Mouse (Mus musculus) forebrain, embryonic 16.5 days (tissue): ENCODE measurements around the gene Fat3. TPM values are rescaled to one million over a fixed set of nuclear protein-coding genes. Genes with fewer than 3 reads are reported as not detected.

Experiments used
- ATAC-seq: fragments of 200-750 bp; cut with Nextera tagmentation; 2 replicates; pipeline ENCODE4 v1.8.0; 2017; ENCODE audit warnings: mild to moderate bottlenecking, moderate library complexity
- H3K27ac ChIP-seq: fragments of 300-500 bp; sonication (generic); 2 replicates; pipeline ENCODE4 v1.5.1; 2014; ENCODE audit warnings: low read length, control low read depth
- H3K27me3 ChIP-seq: fragments of 300-500 bp; sonication (generic); replicated peaks from 2 replicates; pipeline ENCODE4 v1.6.1; 2014; ENCODE audit warnings: low read length; ENCODE audit not compliant: control insufficient read depth, insufficient read depth
- H3K36me3 ChIP-seq: fragments of 300-500 bp; sonication (generic); 2 replicates; pipeline ENCODE4 v1.6.1; 2014; ENCODE audit not compliant: control insufficient read depth, insufficient read depth
- H3K4me1 ChIP-seq: fragments of 300-500 bp; sonication (generic); replicated peaks from 2 replicates; pipeline ENCODE4 v1.6.1; 2014; ENCODE audit warnings: low read length; ENCODE audit not compliant: control insufficient read depth, insufficient read depth
- H3K4me2 ChIP-seq: fragments of 300-500 bp; sonication (generic); 2 replicates; pipeline ENCODE4 v1.6.1; 2014; ENCODE audit warnings: mild to moderate bottlenecking, low read length, control low read depth
- H3K4me3 ChIP-seq: fragments of 300-500 bp; sonication (generic); replicated peaks from 2 replicates; pipeline ENCODE4 v1.5.1; 2014; ENCODE audit warnings: mild to moderate bottlenecking, low read length, control low read depth
- H3K9ac ChIP-seq: fragments of 300-500 bp; sonication (generic); replicated peaks from 2 replicates; pipeline ENCODE4 v1.6.1; 2014; ENCODE audit warnings: low read depth, low read length, control low read depth
- H3K9me3 ChIP-seq: fragments of 300-500 bp; sonication (generic); 2 replicates; pipeline ENCODE4 v1.6.1; 2016; ENCODE audit warnings: low read length; ENCODE audit not compliant: control insufficient read depth
- WGBS: fragments of 180-500 bp; shearing (Covaris S2); extraction: QIAGEN DNeasy Blood & Tissue Kit; methylation state at CpG from one replicate; pipeline ENCODE4 v1.1.7; 2014; 5-methylcytosine and 5-hydroxymethylcytosine counted together
- polyA plus RNA-seq: library from polyadenylated mRNA; unstranded; fragments of >200 nt; fragmentation: Nextera tagmentation; extraction: Ambion mirVana; gene quantifications from 2 replicates; pipeline ENCODE4 v1.2.1, GENCODE M21; 2015

The Fat3 gene
- polyA plus RNA-seq, 1 experiment from 2014 or later, result 12.8 TPM

DNA sequence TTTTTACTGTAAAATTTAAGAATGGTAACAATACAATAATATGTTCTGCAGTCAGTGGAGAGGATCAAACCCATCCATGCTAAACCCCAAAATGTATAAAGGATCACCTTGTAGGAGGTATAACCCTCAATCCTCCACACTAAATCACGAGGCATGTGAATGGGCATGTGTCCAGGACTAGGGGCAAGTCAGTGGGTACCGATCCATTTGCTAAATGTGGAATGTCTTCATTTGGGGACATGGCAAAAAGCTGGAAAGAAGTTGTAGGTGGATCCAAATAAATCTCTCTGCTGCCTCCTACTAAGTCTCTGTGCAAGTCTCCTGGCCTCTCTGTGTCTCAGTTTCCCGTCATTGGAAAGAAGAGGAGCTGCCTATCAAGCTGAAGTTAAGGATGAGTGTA, 39.6 kb downstream of the Fat3 start:
- Histone ChIP-seq H3K9ac (no peak overlapping the region), H3K9me3 (no peaks in the 10 kb centered on the region), H3K27ac (no peak overlapping the region), H3K4me1 (no peaks in the 10 kb centered on the region), H3K36me3 (no peaks in the 10 kb centered on the region), H3K4me2 (no peak overlapping the region), H3K27me3 (no peaks in the 10 kb centered on the region), H3K4me3 (no peak overlapping the region)
- no peak for ATAC-seq
- WGBS, result 93% methylated on average over 3 of the region's 3 CpGs

DNA sequence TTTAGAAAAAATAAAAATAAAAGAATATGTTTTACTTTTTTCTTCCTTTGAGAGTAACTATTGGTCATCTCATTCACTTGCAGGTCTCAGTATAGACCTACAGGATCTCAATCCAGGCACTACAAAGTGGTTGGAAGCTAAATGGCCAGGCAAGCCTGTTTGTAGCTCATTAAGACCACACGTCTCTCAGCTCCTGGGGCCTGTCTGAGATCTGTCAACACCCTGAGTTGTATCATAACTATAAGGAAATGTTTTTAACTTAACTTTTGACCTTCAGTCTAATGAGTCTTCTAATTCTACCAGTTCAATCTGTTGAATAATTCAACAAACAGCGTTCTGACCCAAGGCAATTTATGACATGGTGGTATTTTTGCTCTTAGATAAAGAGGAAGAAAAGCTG, 40.5 kb downstream of the Fat3 start:
- no peaks in the 10 kb centered on the region for H3K9me3 ChIP-seq
- WGBS, result 82% methylated on average over 2 of the region's 2 CpGs

DNA sequence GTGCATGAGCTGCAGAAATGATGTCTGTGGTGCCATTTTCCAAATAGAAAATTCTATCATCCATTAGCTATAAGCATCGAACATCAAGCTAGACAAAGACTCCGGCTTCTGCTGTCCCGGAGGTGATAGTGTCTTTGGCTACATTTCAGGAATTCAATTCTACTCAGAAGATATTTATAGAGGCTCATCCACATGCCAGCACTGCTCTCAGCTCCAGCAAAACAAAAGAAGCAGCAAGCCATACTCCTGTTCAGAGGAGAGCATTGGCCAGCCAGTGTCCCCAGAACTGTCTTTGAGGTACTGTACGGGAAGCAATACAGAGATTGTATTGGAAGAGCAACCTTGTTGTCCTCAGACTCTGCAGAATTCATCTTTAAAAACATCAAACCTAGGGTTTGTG, 59.2 kb downstream of the Fat3 start:
- Histone ChIP-seq H3K4me2 (no peak overlapping the region), H3K36me3 (no peaks in the 10 kb centered on the region), H3K9me3 (no peaks in the 10 kb centered on the region), H3K4me1 (peaks cover 26% of the 10 kb centered on the region), H3K4me3 (no peak overlapping the region), H3K9ac (no peak overlapping the region), H3K27ac (no peak overlapping the region), H3K27me3 (no peaks in the 10 kb centered on the region)
- WGBS, result 76% methylated on average over 4 of the region's 4 CpGs
- ATAC-seq, result no peak

More for the DNA sequence above, 40.5 kb downstream of the Fat3 start:
- no peaks in the 10 kb centered on the region for H3K4me1 ChIP-seq
- H3K27ac ChIP-seq, result no peak overlapping the region
- ATAC-seq, result no peak
- no peak overlapping the region for H3K4me2 ChIP-seq
- no peaks in the 10 kb centered on the region for H3K27me3 ChIP-seq
- no peaks in the 10 kb centered on the region for H3K36me3 ChIP-seq
- no peak overlapping the region for H3K9ac ChIP-seq
- H3K4me3 ChIP-seq, result no peak overlapping the region

DNA sequence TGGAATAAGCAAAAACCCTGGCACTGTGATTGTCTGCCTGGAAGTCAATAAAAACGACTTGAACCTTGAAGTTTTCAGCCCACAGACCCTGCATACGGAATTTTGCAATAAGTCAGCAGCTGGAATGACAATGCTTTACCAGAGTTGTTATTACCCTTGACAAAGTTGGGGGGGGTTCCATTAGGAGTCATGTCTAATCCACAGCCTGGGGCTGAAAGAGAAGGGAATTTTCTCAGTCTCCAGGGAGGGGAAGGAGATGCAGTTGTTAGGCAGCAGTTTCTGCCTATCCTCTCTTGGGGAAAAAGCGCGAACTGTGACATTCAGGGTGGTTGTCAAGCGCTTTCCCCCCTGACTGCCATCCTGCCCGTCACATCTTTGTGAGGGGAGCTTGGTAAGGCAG, 60.4 kb downstream of the Fat3 start:
- Histone ChIP-seq H3K27me3 (no peaks in the 10 kb centered on the region), H3K4me1 (peaks cover 26% of the 10 kb centered on the region), H3K9ac (no peak overlapping the region), H3K4me3 (no peak overlapping the region), H3K9me3 (no peaks in the 10 kb centered on the region), H3K36me3 (no peaks in the 10 kb centered on the region), H3K27ac (no peak overlapping the region), H3K4me2 (no peak overlapping the region)
- 45% methylated on average over 6 of the region's 6 CpGs for WGBS
- ATAC-seq, result no peak

DNA sequence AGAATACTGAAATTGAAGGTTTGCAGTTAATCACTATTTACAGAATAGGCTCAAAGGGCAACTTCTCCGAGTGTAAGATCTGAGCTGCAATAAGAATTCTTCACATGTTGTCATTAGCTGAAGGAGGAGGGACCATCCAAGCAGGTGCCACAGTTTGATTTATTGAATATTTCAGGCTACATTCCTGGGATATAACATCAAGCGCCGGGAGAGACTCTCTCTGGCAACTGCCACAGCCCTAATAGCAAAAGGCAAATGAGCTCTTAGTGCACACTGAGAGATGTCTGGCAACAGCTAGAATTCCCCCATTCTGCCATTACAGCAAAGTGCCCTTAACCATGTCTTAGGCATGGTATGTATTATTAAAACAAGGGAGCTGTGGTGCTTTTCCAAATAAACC, 61.1 kb downstream of the Fat3 start:
- no peak overlapping the region for H3K4me2 ChIP-seq

DNA sequence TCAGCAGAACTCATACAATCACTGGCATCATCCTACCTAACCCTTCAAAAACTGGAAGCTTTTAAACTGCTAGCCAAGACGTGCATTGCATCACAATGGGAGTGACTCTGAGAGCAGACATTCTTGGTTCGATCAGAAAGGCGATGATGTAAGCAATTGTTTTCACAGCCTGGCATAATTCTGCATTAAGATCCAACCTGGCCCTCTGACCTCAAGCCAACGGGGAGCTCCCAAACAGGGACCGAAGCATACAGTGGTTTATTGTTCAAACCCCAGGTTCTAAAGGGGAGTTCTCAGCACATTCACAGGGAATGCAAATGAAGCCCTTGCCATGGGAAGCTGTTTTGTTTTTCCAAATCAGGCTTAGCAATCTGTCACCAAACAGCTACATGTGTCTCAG, 63.3 kb downstream of the Fat3 start:
- peaks cover 26% of the 10 kb centered on the region for H3K4me1 ChIP-seq
- WGBS, result 5% methylated on average over 5 of the region's 5 CpGs

More for the DNA sequence above, 61.1 kb downstream of the Fat3 start:
- ATAC-seq, result peak; percentile 34
- Histone ChIP-seq H3K9ac (no peak overlapping the region), H3K27me3 (no peaks in the 10 kb centered on the region), H3K27ac (no peak overlapping the region), H3K4me3 (no peak overlapping the region), H3K4me1 (peaks cover 26% of the 10 kb centered on the region), H3K36me3 (no peaks in the 10 kb centered on the region), H3K9me3 (no peaks in the 10 kb centered on the region)
- 22% methylated on average over 3 of the region's 3 CpGs for WGBS

DNA sequence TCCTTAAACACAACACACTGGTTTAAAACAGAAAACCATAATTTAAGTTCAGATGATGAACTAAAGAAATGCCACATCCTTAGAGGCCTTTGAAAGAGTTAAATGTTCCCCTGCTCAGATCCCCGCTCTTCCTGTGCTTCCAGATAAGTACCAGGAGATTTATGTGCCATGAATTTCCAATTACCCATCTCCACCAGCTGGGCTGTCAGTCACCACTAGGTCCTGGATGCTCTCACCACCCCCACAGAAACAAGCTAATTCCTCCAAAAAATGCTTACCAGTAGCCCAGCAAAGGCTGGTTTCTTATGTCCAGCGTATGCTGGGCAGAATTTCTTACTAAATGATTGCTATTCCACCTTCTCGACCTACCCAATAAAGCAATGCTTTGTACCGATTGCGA, 72.5 kb downstream of the Fat3 start:
- H3K27ac ChIP-seq, result no peak overlapping the region
- no peak overlapping the region for H3K9ac ChIP-seq
- 60% methylated on average over 5 of the region's 5 CpGs for WGBS

More for the DNA sequence above, 63.3 kb downstream of the Fat3 start:
- no peak overlapping the region for H3K4me3 ChIP-seq
- H3K27me3 ChIP-seq, result no peaks in the 10 kb centered on the region
- H3K9me3 ChIP-seq, result no peaks in the 10 kb centered on the region
- ATAC-seq, result peak; percentile 59
- no peaks in the 10 kb centered on the region for H3K36me3 ChIP-seq
- peak overlapping the region; percentile 39 for H3K27ac ChIP-seq
- no peak overlapping the region for H3K9ac ChIP-seq
- H3K4me2 ChIP-seq, result peak overlapping the region; percentile 27

DNA sequence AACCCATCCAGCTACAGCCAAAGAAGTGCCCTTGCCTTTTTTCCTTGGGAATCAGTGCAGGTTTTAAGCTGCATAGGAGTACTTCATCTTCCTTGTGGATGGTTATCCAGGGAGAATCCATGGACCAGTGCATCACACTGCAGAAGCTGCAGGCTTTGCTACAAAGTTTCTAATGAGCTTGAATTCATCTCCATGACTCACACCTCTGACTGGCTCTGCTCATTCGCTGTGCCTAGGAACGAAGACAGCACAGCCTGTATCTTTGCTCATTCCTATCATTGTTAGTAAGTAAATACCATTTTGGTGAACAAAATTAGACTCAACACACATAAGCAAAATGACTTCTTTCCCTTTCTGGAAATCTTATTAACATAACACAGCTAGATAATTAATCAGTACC, 78.4 kb downstream of the Fat3 start:
- H3K4me3 ChIP-seq, result no peak overlapping the region
- H3K9ac ChIP-seq, result no peak overlapping the region
- peaks cover 2% of the 10 kb centered on the region; the same call in 1 of the 2 replicates for H3K4me1 ChIP-seq
- no peaks in the 10 kb centered on the region for H3K36me3 ChIP-seq
- ATAC-seq, result no peak
- WGBS, result 59% methylated on average over 2 of the region's 2 CpGs
- no peaks in the 10 kb centered on the region for H3K9me3 ChIP-seq
- H3K27ac ChIP-seq, result no peak overlapping the region
- H3K27me3 ChIP-seq, result no peaks in the 10 kb centered on the region
- H3K4me2 ChIP-seq, result no peak overlapping the region

More for the DNA sequence above, 72.5 kb downstream of the Fat3 start:
- H3K4me1 ChIP-seq, result peaks cover 6% of the 10 kb centered on the region; the same call in 1 of the 2 replicates
- H3K27me3 ChIP-seq, result no peaks in the 10 kb centered on the region
- H3K4me2 ChIP-seq, result no peak overlapping the region
- no peaks in the 10 kb centered on the region for H3K36me3 ChIP-seq
- no peak overlapping the region for H3K4me3 ChIP-seq
- peak; percentile 80 for ATAC-seq
- no peaks in the 10 kb centered on the region for H3K9me3 ChIP-seq

DNA sequence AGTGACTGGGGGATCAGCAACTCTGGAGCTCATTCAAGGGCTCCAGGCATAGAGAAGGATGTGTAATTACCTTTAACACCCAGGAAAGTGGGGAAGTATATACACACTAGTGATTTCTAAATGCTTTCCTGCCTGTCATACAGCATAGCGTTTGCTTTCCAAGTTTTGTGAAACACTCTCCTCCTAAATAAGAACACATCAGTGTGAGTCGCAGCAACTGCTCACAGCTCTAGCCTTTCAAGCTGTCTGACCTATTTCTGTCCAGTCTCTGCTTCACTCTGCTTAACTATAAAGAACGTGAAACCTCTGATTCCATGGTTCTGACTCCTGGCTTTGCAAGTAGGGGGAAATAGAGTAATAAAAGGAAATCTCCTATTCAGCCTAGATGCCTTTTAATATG, 98.3 kb downstream of the Fat3 start:
- H3K4me1 ChIP-seq, result peaks cover 10% of the 10 kb centered on the region

More for the DNA sequence above, 98.3 kb downstream of the Fat3 start:
- Histone ChIP-seq H3K9ac (no peak overlapping the region), H3K36me3 (no peaks in the 10 kb centered on the region), H3K27me3 (no peaks in the 10 kb centered on the region), H3K4me3 (no peak overlapping the region), H3K4me2 (no peak overlapping the region), H3K27ac (no peak overlapping the region), H3K9me3 (no peaks in the 10 kb centered on the region)
- 51% methylated on average over 3 of the region's 3 CpGs for WGBS
- ATAC-seq, result no peak
